Mouse (Mus musculus): ENCODE data around the gene Vmn1r123. TPM values are rescaled to one million over a fixed set of nuclear protein-coding genes. Genes with fewer than 3 reads are reported as not detected.
"Not testable (repeated sequence)": the region's sequence is repeated elsewhere in the genome, so short reads cannot be mapped to it uniquely, and the experiment has no call there.

Gene Vmn1r123
- not detected in 2 replicates for polyA plus RNA-seq (2012; ENCODE audit: insufficient read depth, insufficient read length, low replicate concordance, missing spikeins)

- H3K4me1 ChIP-seq (ENCODE audit: control insufficient read depth, insufficient read depth, low read length); H3K4me3 ChIP-seq (ENCODE audit: insufficient read depth, low read depth, low read length); H3K27ac ChIP-seq (ENCODE audit: insufficient read depth, low read depth, low read length): not testable (repeated sequence)
- 38% methylated on average over 1 of the region's 3 CpGs for WGBS
Measured at GRCm38 (mm10) chr7:21161885-21162284, at the start of gene Vmn1r123. Gene Vmn1r123, plus strand, starts transcription at chr7:21162185.

- not testable (repeated sequence) for H3K27ac ChIP-seq (ENCODE audit: insufficient read depth, low read depth, low read length); H3K4me1 ChIP-seq (ENCODE audit: control insufficient read depth, insufficient read depth, low read length); H3K4me3 ChIP-seq (ENCODE audit: insufficient read depth, low read depth, low read length)
- 56% methylated on average over 3 of the region's 3 CpGs for WGBS
Measured at GRCm38 (mm10) chr7:21134028-21134427, 28.0 kb upstream of the Vmn1r123 start, which contains the start of gene Vmn1r122. Gene Vmn1r122, minus strand, starts transcription at chr7:21134128.

GRCm38 (mm10) chr7:21190323-21190722 is 28.3 kb downstream of the Vmn1r123 start, which contains the start of gene Gm5157:
Gene Gm5157, minus strand, starts transcription at chr7:21190423.
- not testable (repeated sequence) for H3K4me3 ChIP-seq (ENCODE audit: insufficient read depth, low read depth, low read length); H3K27ac ChIP-seq (ENCODE audit: insufficient read depth, low read depth, low read length); H3K4me1 ChIP-seq (ENCODE audit: control insufficient read depth, insufficient read depth, low read length)
- WGBS: 7% methylated on average over 1 of the region's 2 CpGs

Other genes starting within 250 kb of the Vmn1r123 start
- gene Vmn1r118, start 249.8 kb upstream of the Vmn1r123 start, polyA plus RNA-seq (2012; ENCODE audit: insufficient read depth, insufficient read length, low replicate concordance, missing spikeins): not detected in 2 replicates
- gene Vmn1r119, start 149.7 kb upstream of the Vmn1r123 start, polyA plus RNA-seq (2012; ENCODE audit: insufficient read depth, insufficient read length, low replicate concordance, missing spikeins): not detected in 2 replicates
- not detected in 2 replicates for gene Vmn1r120, start 108.4 kb upstream of the Vmn1r123 start, polyA plus RNA-seq (2012; ENCODE audit: insufficient read depth, insufficient read length, low replicate concordance, missing spikeins)
- gene Vmn1r121, start 63.7 kb upstream of the Vmn1r123 start, polyA plus RNA-seq (2012; ENCODE audit: insufficient read depth, insufficient read length, low replicate concordance, missing spikeins): not detected in 2 replicates
- not detected in 2 replicates for gene Vmn1r122, start 28.1 kb upstream of the Vmn1r123 start, polyA plus RNA-seq (2012; ENCODE audit: insufficient read depth, insufficient read length, low replicate concordance, missing spikeins)
- gene Gm5157, start 28.2 kb downstream of the Vmn1r123 start, polyA plus RNA-seq (2012; ENCODE audit: insufficient read depth, insufficient read length, low replicate concordance, missing spikeins): not detected in 2 replicates
- gene Vmn1r124, start 98.4 kb downstream of the Vmn1r123 start, polyA plus RNA-seq (2012; ENCODE audit: insufficient read depth, insufficient read length, low replicate concordance, missing spikeins): not detected in 2 replicates
- not detected in 2 replicates for gene Vmn1r125, start 110.0 kb downstream of the Vmn1r123 start, polyA plus RNA-seq (2012; ENCODE audit: insufficient read depth, insufficient read length, low replicate concordance, missing spikeins)
- gene Vmn1r126, start 139.3 kb downstream of the Vmn1r123 start, polyA plus RNA-seq (2012; ENCODE audit: insufficient read depth, insufficient read length, low replicate concordance, missing spikeins): not detected in 2 replicates
- not detected in 2 replicates for gene Vmn1r127, start 157.7 kb downstream of the Vmn1r123 start, polyA plus RNA-seq (2012; ENCODE audit: insufficient read depth, insufficient read length, low replicate concordance, missing spikeins)
- not detected in 2 replicates for gene Vmn1r128, start 187.2 kb downstream of the Vmn1r123 start, polyA plus RNA-seq (2012; ENCODE audit: insufficient read depth, insufficient read length, low replicate concordance, missing spikeins)
- gene Vmn1r129, start 199.1 kb downstream of the Vmn1r123 start, polyA plus RNA-seq (2012; ENCODE audit: insufficient read depth, insufficient read length, low replicate concordance, missing spikeins): not detected in 2 replicates

Data from olfactory bulb, adult 2 months (tissue).